Mouse (Mus musculus) urinary bladder, postnatal 14 days (tissue): ENCODE results near the gene Apobec1.
A peak's percentile ranks its signal among the peaks of the same experiment; 100 is the strongest.
"Not testable (repeated sequence)": the region's sequence is repeated elsewhere in the genome, so short reads cannot be mapped to it uniquely, and the experiment has no call there.

Experiments used
- DNase-seq: peaks from one replicate; pipeline ENCODE4 v3.0.0; 2021; ENCODE audit warnings: low spot score

Apobec1 gene

DNA sequence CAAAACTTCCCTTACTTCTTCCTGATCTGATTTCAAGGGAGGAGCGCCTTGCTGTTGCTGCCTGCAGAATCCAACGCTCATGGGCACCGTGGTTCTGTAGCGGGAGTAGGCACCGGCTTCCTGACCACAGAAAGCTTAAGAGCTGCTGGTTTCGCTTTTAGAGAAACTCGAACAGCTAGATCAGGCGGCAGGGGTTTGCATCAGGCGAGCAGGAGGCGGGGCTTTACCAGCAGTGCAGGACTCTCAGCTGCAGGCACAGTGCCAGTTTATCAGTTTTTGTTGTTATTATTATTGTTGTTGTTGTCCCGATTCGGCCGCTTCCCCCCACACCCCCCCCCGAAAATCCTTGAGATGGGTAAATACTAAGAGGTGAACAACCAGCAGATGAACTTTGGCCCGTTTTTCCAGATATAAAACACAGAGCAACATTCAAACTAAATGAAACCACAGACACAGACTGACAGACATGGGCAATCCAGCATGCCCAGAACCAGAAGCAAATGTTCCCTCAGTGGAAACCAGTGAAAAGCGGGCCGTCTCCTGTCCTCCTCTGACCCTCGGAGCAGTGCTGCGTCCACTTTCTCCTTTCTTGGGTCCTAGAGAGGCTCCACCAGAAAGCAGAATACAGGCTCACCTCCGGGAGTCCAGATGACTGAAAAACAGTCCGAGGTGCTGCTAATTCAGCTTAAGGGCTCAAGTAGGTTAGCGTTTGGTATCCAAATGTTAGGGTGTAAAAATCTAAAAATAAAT, at the start of gene Apobec1:
TSS of gene Apobec1 (minus strand) at position 203 of the 750 bp plus-strand sequence.
- DNase-seq = peak; percentile 78

GRCm38 (mm10) chr6:122650398-122650980, 48.2 kb upstream of the Apobec1 start:
- no peak for DNase-seq

- DNase-seq = no peak
Observed at GRCm38 (mm10) chr6:122649903-122650302, 47.7 kb upstream of the Apobec1 start.

GRCm38 (mm10) chr6:122644196-122644595, 42.0 kb upstream of the Apobec1 start:
- DNase-seq = not testable (repeated sequence)

DNA sequence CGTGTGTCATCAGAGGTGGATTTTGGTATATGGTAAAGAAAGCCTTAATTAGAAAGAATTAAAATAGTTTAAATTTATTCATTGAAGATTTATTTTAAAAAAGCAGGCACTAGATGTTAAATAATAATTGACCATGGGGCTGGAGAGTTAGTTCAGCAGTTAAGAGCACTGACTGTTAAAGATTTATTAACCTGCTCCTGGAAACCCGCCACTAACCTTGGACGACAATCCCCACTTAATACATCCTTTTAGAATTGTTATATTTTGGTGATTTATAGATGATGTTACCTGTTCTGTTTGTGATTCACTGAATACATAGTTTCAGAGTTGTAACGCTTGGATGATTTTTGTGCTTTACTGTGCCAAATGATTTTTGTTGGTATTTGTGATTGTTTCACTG, 35.3 kb upstream of the Apobec1 start:
- DNase-seq = not testable (repeated sequence)

DNA sequence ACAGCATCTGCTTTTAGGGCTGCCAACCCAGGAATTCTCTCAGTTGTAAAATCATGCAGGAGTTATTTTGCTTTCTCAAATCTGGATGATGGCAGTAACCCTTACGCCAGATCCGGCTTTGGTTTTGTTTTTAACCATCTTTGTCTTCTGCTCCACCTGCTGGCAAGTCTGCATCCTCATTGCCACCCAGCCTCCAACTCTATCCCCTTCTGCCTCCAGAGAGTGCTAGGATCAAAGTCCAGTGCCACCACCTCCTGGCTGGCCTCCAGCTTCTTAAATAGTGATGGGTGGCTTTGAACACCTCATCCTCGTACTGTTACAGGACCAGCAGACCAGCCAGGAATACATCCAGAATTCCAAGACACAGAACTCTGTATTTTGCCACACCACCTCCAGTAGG, 34.4 kb upstream of the Apobec1 start:
- no peak for DNase-seq

- DNase-seq = no peak
Observed at GRCm38 (mm10) chr6:122635315-122635714, 33.1 kb upstream of the Apobec1 start.

GRCm38 (mm10) chr6:122633411-122633810, 31.2 kb upstream of the Apobec1 start:
- no peak for DNase-seq

- no peak for DNase-seq
Observed at GRCm38 (mm10) chr6:122627469-122628108, 25.3 kb upstream of the Apobec1 start.

DNA sequence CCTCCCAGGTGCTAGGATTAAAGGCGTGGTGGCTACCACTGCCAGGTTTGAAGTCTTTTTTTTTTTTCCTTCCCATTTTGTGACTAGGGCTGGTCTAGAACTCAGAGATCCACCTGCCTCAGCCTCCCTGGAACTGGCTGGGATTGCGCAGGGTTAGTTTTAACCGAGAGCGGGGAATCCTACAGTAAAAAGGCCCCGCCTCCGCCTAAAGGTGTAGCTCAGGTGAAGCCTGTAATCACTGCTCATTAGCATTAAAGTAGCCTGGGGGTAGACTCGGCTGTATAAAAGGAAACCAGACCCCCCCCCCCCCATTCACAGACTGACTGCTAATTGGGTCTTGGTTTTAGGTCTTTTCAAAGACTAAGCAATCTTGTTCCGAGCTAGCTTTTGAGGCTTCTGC, 23.9 kb upstream of the Apobec1 start, which contains the start of gene Dppa3:
TSS of gene Dppa3 (plus strand) at position 301 of the 400 bp plus-strand sequence.
- no peak for DNase-seq

DNA sequence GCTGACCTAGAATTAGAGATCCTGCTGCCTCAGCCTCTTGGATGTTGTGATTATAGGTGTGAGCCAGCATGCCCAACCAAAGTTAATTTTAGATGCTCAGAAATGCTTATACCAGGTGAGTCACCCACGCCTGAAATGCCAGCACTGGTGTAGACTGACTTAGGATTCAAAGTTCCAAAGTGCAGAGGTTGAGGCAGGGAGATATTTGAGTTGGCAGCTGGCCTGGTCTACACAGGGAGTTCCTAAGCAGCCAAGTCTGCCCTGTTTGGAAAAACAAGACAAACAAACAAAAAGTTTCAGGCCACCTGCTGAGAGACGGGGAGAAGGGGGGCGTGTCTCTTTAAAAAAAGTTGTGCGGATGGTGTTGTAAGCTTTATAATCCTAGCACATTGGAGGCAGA, 22.9 kb upstream of the Apobec1 start:
- no peak for DNase-seq

DNA sequence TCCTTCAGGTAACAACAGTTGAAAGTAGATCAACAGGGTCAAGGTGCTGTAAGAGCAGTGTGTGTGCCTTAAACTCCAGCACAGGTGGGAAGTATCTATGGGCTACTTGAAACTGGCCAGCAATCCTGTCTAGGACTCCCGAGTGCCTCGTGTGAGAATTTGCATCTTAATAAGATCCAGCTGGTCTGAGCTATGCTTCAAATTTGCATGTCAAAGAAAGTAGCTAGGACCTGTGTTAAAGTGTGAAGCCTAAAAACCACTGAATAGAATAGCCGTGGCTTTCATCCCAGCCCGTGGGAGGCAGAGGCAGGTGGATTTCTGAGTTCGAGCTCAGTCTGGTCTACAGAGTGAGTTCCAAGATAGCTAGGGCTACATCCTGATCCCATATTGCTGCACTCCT, 22.2 kb upstream of the Apobec1 start:
- DNase-seq = no peak

DNA sequence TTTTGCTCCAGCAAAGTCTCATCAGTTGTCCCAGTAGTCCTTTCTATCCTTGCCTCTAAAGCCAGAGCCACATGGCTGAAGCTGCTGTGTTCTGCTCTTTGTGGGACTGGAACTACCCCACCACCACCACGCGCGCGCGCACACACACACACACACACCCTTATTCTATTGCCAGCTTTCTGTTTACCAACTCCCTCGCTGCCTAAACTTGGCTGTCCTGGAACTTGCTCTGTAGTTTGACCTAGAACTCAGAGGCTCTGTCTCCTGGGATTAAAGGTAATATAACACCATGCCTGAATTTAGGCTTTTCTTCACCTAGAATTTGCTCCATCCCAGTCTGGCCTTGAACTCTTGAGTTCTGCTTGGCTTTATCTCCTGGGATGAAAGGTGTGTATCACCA, 18.8 kb upstream of the Apobec1 start:
- no peak for DNase-seq

- no peak for DNase-seq
Observed at GRCm38 (mm10) chr6:122616022-122616421, 13.8 kb upstream of the Apobec1 start.

- no peak for DNase-seq
Observed at GRCm38 (mm10) chr6:122614047-122614446, 11.8 kb upstream of the Apobec1 start.

DNA sequence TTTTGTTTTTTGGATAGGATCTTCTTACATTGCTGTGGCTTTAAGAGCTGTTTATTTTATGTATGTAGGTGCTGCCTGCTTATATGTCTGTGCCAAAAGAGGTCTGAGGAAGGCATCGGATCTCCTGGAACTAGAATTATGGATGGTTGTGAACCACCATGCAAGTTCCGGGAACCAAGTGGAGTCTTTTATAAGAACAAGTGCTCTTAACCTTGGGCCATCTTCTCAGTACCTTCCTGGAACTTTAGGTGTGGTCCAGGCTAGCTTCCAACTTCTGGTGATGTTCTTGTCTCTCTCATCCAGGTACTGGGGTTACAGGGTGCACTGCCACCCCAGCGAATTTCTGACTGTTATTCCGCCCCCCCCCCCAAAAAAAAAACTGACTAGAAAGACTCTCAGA, 10.2 kb upstream of the Apobec1 start:
- DNase-seq = no peak

DNA sequence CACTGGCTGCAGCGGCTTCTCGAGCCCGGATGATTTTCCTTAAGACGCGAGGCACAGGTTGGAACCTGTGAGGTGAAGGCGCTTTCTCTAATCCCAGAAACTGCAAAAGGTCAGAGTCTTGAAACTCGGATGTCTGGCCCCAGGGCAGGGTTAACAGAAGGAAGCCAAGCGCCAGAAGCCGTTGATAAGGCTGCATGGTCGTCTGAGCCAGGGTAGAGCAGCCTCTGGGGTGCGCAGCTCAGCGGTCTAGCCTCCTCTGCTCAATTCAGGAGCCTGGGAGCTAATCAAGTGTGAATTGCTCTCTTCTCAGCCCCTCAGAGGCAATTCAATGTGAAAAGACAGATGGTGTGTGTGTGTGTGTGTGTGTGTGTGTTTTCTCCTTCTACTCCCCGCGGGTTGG, 7.5 kb upstream of the Apobec1 start, which contains the start of gene Gdf3:
TSS of gene Gdf3 (minus strand) at position 317 of the 400 bp plus-strand sequence.
- no peak for DNase-seq

GRCm38 (mm10) chr6:122609377-122609728, 7.1 kb upstream of the Apobec1 start:
- no peak for DNase-seq

DNA sequence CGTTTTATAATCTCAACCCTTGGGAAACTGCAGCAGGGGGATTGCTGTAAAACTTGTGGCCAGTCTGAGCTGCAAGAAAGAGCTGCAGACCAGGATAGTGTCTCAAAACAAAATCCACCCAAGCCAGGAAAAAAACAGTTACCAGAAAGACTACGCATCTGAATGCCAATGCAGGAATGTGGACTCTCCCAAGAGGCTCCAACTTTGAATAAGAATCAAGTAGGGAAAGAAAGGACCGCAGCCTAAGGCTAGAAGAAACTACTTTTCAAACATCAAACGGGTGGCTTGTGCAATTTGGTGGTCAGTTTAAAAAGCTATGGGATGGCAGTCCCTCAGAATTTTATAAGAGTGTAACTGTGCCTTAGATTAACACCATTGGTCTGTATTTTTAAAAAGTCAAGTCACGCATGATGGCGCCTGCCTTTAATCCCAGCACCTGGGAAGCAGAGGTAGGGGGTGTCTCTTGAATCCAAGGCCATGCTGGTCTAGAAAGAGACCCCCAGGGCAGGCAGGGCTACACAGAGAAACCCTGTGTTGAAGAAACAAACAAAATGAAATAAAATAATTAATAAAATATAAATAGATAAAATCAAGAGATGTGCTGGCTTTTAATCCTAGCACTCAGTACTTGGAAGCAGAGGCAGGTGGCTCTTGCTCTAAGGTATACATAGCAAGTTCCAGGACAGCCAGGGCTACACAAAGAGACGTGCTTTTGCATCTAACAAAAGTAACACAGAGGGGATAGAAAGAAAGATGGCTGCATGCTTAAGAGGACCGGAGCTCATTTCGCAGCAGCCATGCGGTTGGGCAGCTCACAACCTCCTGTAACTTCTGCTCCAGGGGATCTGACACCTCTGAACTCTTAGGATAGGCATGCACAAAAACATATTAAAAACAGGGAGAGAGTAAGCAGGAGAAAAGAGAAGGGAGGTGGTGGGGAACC, 6.5 kb upstream of the Apobec1 start:
- no peak for DNase-seq

GRCm38 (mm10) chr6:122607700-122608099, 5.5 kb upstream of the Apobec1 start:
- DNase-seq = no peak

- no peak for DNase-seq
Observed at GRCm38 (mm10) chr6:122606661-122607060, 4.4 kb upstream of the Apobec1 start.

GRCm38 (mm10) chr6:122605483-122605882, 3.2 kb upstream of the Apobec1 start:
- DNase-seq = no peak
